Mouse (Mus musculus): ENCODE measurements around the gene Wdr54.

- TF ChIP-seq EP300 (IDR thresholded peaks at IDR 0.05; ENCODE audit: low read depth) (no peak), CTCF (IDR thresholded peaks at IDR 0.05; ENCODE audit: low read depth) (no peak)
Observed at GRCm38 (mm10) chr6:83111510-83112136, 44.6 kb downstream of the Wdr54 start.
